Mouse (Mus musculus): ENCODE measurements around the gene Apobec4. TPM values are rescaled to one million over a fixed set of nuclear protein-coding genes. Genes with fewer than 3 reads are reported as not detected.

Gene Apobec4
- total RNA-seq, 2 experiments from 2014 or later, result not detected

- DNase-seq (ENCODE audit: low spot score in 2 of 2), result no peak
- intact Hi-C loops (cut with DNase I), result no loop called here
Measured at GRCm38 (mm10) chr1:152796683-152797263, 46.4 kb downstream of the Apobec4 start.

- DNase-seq (ENCODE audit: low spot score in 2 of 2), result no peak
- intact Hi-C loops (cut with DNase I), result no loop called here
Measured at GRCm38 (mm10) chr1:152798125-152798524, 47.8 kb downstream of the Apobec4 start.

DNA sequence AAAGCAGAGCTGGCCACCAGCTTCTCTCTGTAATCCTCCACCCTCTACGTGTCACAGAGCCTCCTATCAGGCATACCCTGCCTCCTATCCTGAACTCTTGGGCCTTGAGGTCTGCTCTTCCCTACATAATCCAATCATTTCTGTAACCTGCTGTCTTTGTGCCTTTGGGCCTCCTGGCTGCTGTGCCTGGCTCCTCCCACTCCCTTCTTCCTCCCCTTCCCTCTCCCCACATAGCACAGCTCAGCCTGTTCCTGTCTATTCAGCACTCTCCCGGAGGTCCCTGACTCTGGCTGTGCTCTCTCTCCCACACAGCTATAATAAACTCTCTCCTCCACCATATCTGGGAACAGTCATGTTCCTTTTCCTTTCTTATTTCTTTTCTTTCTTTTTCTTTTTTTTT, 49.5 kb downstream of the Apobec4 start, which contains the start of gene Ncf2:
Gene Ncf2, plus strand, starts transcription at position 298 of the 400 bp plus-strand sequence.
- intact Hi-C loops (cut with DNase I), result no loop called here

DNA sequence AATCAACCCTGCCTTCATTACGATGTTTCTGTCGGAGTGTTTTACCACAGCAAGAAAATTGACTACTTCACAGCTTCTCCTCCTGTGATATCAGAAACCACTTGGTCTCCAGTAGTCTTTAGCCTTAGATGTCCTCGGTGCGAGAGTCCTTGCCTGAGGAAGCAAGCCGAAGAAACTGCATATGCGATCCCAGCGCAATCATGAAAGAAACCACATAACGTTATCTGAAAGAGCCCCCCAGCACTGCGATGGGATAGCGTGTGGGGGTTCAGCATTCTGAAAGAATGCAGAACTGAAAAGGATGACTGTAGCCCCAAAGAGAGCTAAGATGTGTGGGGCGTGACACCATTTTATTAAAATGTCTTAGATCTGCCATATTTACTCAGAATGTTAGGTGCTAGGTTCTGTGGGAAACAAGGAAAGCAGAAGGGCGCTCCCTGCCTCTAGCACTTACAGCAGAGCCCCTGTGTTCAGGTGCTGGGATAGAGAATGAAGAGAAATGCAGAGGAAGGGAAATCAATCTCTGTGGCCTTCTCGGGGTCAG, 50.4 kb downstream of the Apobec4 start:
- intact Hi-C loops (cut with DNase I), result no loop called here

More for the DNA sequence above, 49.5 kb downstream of the Apobec4 start, which contains the start of gene Ncf2:
- no peak for DNase-seq (ENCODE audit: low spot score in 2 of 2)

DNA sequence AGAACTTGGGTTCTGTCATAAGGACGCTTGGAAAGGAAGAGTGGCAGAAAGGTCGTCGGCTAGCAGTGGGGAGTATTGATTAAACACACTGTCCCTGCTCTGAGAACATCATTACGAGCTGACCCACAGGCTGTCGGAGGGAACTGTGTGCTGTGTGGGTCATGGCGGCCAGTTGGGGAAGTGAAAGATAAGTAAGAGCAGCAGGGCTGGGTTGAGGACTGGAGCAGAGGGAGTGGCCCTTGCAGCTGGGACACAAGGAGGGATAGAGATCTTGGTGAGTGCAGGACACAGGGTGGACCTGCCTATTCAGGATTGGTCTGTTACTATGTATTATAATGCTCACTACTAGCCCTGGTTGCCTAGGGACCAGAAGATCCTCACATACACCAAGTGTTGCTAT, 54.6 kb downstream of the Apobec4 start:
- intact Hi-C loops (cut with DNase I), result no loop called here
- no peak for DNase-seq (ENCODE audit: low spot score in 2 of 2)

More for the DNA sequence above, 50.4 kb downstream of the Apobec4 start:
- DNase-seq (ENCODE audit: low spot score in 2 of 2), result no peak

Other genes starting within 250 kb of the Apobec4 start
- 100 to 1,000 TPM; 112 to 120 TPM for gene Rgl1, start 15.8 kb downstream of the Apobec4 start, total RNA-seq (2021)
- 10 to 100 TPM; 88.8 to 93.4 TPM for gene Arpc5, start 16.0 kb downstream of the Apobec4 start, total RNA-seq (2021)
- 1 to 10 TPM; 2.7 to 3.0 TPM for gene Ncf2, start 49.6 kb downstream of the Apobec4 start, total RNA-seq (2021)
- 100 to 1,000 TPM in 1 of 2 experiments, 10 to 100 TPM in 1; 87.6 to 103 TPM for gene Smg7, start 152.1 kb downstream of the Apobec4 start, total RNA-seq (2021)
- gene Nmnat2, start 204.4 kb downstream of the Apobec4 start, total RNA-seq (2021), result 100 to 1,000 TPM; 159 to 161 TPM

All from left cerebral cortex, postnatal 36 days (tissue).